Mouse (Mus musculus): Measurements from ENCODE around the gene Med26. TPM values are rescaled to one million over a fixed set of nuclear protein-coding genes. Genes with fewer than 3 reads are reported as not detected.

The Med26 gene
- total and polyA plus RNA-seq, 3 experiments: 7.0 to 9.5 (median 9.3) TPM

DNA sequence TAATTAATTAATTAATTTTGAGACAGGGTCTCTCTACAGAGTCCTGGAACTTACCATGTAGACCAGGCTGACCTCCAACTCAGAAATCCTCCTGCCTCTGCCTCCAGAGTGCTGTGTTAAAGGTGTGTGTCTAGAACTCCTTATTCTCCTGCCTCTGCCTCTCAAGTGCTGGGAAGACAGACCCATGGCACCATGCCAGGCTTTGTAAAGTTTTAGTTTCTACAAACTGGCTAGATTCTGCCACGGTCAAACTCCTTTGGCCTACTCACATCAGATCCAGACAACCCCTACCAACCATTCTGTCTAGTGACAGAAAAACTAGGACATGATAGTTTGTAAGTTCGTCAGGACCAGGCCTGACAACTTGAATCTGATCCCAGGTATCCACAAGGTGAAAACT is 57.1 kb downstream of the Med26 start:
- DNase-seq: no peak
- Histone ChIP-seq H3K27me3 (ENCODE audit: control insufficient read depth, insufficient read depth, low read length) (no peaks in the 10 kb centered on the region), H3K79me2 (replicated peaks; ENCODE audit: control insufficient read depth, insufficient read depth, low read length) (no peaks in the 10 kb centered on the region; the same call in none of the 2 replicates), H3K27ac (no peak overlapping the region), H3K36me3 (ENCODE audit: control insufficient read depth, insufficient read depth, low read length) (no peaks in the 10 kb centered on the region), H3K4me1 (ENCODE audit: control insufficient read depth, insufficient read depth, low read length) (peaks cover 6% of the 10 kb centered on the region), H3K9ac (ENCODE audit: low read depth, low read length) (no peak overlapping the region), H3K4me3 (no peak overlapping the region)
- TF ChIP-seq CTCF (IDR thresholded peaks at IDR 0.05) (no peak), POLR2A (IDR thresholded peaks at IDR 0.05; ENCODE audit: insufficient read depth, low read depth, low read length) (no peak), EP300 (IDR thresholded peaks at IDR 0.05; ENCODE audit: insufficient read depth, low read depth, low read length) (no peak)
- intact Hi-C loops (cut with DNase I): loop anchor here (5.0 kb wide), 1 partner anchor 69 kb away; the partner anchor contains the start of gene Eps15l1
- 58% methylated on average over 2 of the region's 2 CpGs for WGBS

DNA sequence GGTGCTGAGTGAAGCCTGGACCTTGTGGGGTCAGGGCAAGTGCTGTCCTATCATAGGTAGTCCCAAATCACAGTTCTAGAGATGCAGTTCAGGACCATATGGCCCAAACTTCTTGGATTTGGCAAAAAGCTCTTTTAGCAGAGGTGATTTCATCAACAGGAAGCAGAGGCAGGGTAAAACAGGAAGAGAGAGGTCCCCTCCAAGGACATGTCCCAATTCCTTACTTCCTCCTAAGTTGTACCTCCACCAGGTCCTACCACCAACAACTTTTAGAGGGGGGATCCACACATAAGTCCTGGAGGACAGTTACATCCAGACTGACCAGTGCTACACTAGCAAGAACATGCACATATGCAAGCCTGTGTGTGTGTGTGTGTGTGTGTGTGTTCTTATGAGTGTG is 61.1 kb downstream of the Med26 start:
- Histone ChIP-seq H3K36me3 (ENCODE audit: control insufficient read depth, insufficient read depth, low read length) (no peaks in the 10 kb centered on the region), H3K4me3 (no peak overlapping the region), H3K9ac (ENCODE audit: low read depth, low read length) (no peak overlapping the region), H3K27ac (no peak overlapping the region), H3K27me3 (ENCODE audit: control insufficient read depth, insufficient read depth, low read length) (no peaks in the 10 kb centered on the region), H3K79me2 (replicated peaks; ENCODE audit: control insufficient read depth, insufficient read depth, low read length) (no peaks in the 10 kb centered on the region; the same call in 1 of the 2 replicates), H3K4me1 (ENCODE audit: control insufficient read depth, insufficient read depth, low read length) (peaks cover 5% of the 10 kb centered on the region)
- TF ChIP-seq CTCF (IDR thresholded peaks at IDR 0.05) (no peak), POLR2A (IDR thresholded peaks at IDR 0.05; ENCODE audit: insufficient read depth, low read depth, low read length) (no peak), EP300 (IDR thresholded peaks at IDR 0.05; ENCODE audit: insufficient read depth, low read depth, low read length) (no peak)
- intact Hi-C loops (cut with DNase I): loop anchor here (5.0 kb wide), 1 partner anchor 45 kb away; the partner anchor contains the start of genes 1700030K09Rik and Calr3
- no peak for DNase-seq

DNA sequence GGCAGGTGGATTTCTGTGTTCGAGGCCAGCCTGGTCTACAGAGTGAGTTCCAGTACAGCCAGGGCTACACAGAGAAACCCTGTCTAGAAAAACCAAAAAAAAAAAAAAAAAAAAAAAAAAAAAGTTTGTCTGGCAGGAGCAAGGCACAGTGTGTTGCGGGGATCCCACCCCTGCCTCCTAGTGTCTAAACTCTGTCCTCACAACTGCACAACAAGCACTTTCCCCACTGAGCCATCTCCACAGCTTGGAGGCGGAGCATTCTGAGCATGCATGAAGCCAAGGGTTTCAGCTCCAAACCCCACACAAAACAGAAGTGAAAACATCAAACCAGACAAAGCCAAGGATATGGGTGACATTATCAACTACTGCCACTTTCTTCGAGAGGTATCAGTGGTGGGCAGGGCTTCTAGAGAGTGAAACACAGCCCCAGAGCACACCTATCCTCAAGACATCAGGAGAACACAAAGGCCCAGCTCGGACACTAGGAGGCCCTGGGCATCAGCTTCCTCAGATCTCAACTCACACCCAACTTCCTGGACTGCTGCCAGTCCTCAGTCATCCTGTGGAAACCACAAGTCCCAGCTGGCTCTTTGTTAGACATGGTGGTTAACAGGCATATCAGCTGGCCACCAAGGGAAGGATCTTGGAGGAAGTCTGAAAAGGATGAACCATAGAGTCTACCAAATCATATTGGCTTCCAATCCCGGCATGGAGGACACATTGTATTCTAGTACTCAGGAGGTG is 62.4 kb downstream of the Med26 start:
- Histone ChIP-seq H3K9ac (ENCODE audit: low read depth, low read length) (no peak overlapping the region), H3K36me3 (ENCODE audit: control insufficient read depth, insufficient read depth, low read length) (no peaks in the 10 kb centered on the region), H3K79me2 (replicated peaks; ENCODE audit: control insufficient read depth, insufficient read depth, low read length) (no peaks in the 10 kb centered on the region; the same call in 1 of the 2 replicates), H3K27me3 (ENCODE audit: control insufficient read depth, insufficient read depth, low read length) (no peaks in the 10 kb centered on the region), H3K27ac (no peak overlapping the region), H3K4me1 (ENCODE audit: control insufficient read depth, insufficient read depth, low read length) (peaks cover 1% of the 10 kb centered on the region; the same call in 1 of the 2 replicates), H3K4me3 (no peak overlapping the region)
- TF ChIP-seq POLR2A (IDR thresholded peaks at IDR 0.05; ENCODE audit: insufficient read depth, low read depth, low read length) (no peak), CTCF (IDR thresholded peaks at IDR 0.05) (no peak)
- peak; percentile 50 to 68 for DNase-seq
- intact Hi-C loops (cut with DNase I): loop anchor here (5.0 kb wide), 1 partner anchor 43 kb away; the partner anchor contains the start of genes 1700030K09Rik and Calr3
- 61% methylated on average over 6 of the region's 6 CpGs for WGBS

DNA sequence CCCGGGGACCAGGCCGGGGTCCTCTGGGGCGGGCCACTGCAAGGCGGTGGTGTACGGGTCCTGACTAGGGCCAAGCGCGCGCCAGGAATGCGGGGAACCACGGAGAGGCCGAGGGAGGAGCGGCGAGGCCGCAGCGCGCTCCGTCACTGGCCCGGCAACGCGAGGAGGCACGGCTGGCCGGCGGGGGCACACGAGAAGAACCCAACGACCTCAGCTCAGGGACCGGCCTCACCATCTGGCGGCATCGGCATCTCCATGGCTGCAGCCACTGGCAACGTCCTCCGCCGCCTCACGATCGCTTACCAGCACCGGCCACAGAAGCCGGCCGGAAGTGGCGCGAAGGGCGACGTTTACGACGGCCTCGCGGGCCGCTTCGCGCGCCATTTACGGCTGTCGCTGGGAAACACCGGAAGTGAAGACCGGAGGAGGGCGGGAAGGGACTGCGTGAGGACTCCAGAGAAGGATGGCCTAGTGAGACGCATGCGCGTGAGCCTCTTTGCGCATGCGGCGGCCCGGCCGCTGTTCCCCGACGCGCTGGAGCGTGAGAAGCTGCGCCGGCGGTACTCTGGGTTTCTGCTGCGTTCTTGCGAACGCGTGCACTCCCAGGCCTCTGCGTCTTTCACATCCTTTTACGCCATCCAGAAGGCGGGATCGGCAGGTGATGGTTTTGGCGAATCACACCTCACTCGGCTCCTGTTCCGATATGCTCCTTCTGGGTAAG is 73.1 kb downstream of the Med26 start, which contains the start of gene Cherp:
Gene Cherp (minus strand): TSS at position 401 of the 721 bp plus-strand sequence.
- Histone ChIP-seq H3K4me3 (peak within 1 kb of the TSS; percentile 90), H3K36me3 (ENCODE audit: control insufficient read depth, insufficient read depth, low read length) (peaks cover 7% of the 10 kb centered on the region), H3K4me1 (ENCODE audit: control insufficient read depth, insufficient read depth, low read length) (peaks cover 10% of the 10 kb centered on the region), H3K27ac (peak within 1 kb of the TSS; percentile 93), H3K27me3 (ENCODE audit: control insufficient read depth, insufficient read depth, low read length) (no peaks in the 10 kb centered on the region), H3K79me2 (replicated peaks; ENCODE audit: control insufficient read depth, insufficient read depth, low read length) (no peaks in the 10 kb centered on the region; the same call in 1 of the 2 replicates), H3K9ac (ENCODE audit: low read depth, low read length) (peak within 1 kb of the TSS; percentile 96)
- TF ChIP-seq EP300 (IDR thresholded peaks at IDR 0.05; ENCODE audit: insufficient read depth, low read depth, low read length) (peak; percentile 78), POLR2A (IDR thresholded peaks at IDR 0.05; ENCODE audit: insufficient read depth, low read depth, low read length) (peak; percentile 90), CTCF (IDR thresholded peaks at IDR 0.05) (no peak)
- intact Hi-C loops (cut with DNase I): loop anchor here (5.0 to 10.0 kb wide), 2 partner anchors 72 to 250 kb away; partner anchors contain the start of genes Med26 and Sin3b
- peak; percentile 97 to 99 for DNase-seq
- WGBS: under 1% methylated on average over 80 of the region's 80 CpGs

DNA sequence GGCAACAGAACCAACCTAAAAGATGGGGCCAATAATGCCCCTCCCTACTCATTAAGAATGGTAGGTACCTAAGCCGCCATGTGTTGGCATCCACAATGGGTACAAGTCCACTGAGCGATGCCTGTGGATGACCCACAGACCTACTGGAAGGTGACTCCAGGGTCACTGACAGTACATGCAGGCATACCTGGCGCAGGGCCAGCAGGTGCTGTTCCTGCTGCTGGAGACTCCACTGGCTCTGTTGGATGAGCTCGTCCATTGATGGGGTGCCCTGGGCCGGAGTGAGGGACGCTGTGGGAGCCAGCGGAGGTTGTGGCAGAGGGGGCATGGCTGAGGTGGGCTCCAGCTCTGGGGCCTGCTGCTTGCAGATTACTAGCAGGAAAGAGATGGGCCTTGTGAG is 77.4 kb downstream of the Med26 start:
- intact Hi-C loops (cut with DNase I): loop anchor here (10.0 kb wide), 1 partner anchor 254 kb away; the partner anchor contains the start of gene Sin3b
- Histone ChIP-seq H3K4me3 (no peak overlapping the region), H3K27me3 (ENCODE audit: control insufficient read depth, insufficient read depth, low read length) (no peaks in the 10 kb centered on the region), H3K4me1 (ENCODE audit: control insufficient read depth, insufficient read depth, low read length) (peaks cover 3% of the 10 kb centered on the region), H3K36me3 (ENCODE audit: control insufficient read depth, insufficient read depth, low read length) (peaks cover 4% of the 10 kb centered on the region), H3K9ac (ENCODE audit: low read depth, low read length) (no peak overlapping the region), H3K79me2 (replicated peaks; ENCODE audit: control insufficient read depth, insufficient read depth, low read length) (no peaks in the 10 kb centered on the region), H3K27ac (no peak overlapping the region)
- WGBS: 87% methylated on average over 7 of the region's 7 CpGs
- TF ChIP-seq CTCF (IDR thresholded peaks at IDR 0.05): no peak
- TF ChIP-seq EP300 (IDR thresholded peaks at IDR 0.05; ENCODE audit: insufficient read depth, low read depth, low read length): no peak
- no peak for TF ChIP-seq POLR2A (IDR thresholded peaks at IDR 0.05; ENCODE audit: insufficient read depth, low read depth, low read length)
- DNase-seq: no peak
